Mouse (Mus musculus) inflammation-experienced regulatory T-cells (primary cell): ENCODE data around the gene Mobp. TPM values are rescaled to one million over a fixed set of nuclear protein-coding genes. Genes with fewer than 3 reads are reported as not detected.

Experiments
- polyA plus RNA-seq, 2 experiments: library from polyadenylated mRNA; unstranded; fragments of 100-300 nt; shearing (Covaris generic); gene quantifications; one replicate each; pipeline ENCODE4 v1.2.1; 2017

The Mobp gene
- 1 to 10 TPM in 1 of 2 experiments, not detected in 1; 2.0 TPM for polyA plus RNA-seq

GRCm38 (mm10) chr9:120149222-120149828 lies at the start of gene Mobp:
Gene Mobp (plus strand): TSS chr9:120149707.

GRCm38 (mm10) chr9:120110211-120111018 lies 39.1 kb upstream of the Mobp start, which contains the start of gene Slc25a38:
Gene Slc25a38 (plus strand): TSS chr9:120110374.

GRCm38 (mm10) chr9:120127538-120128251 lies 21.8 kb upstream of the Mobp start, which contains the start of gene Rpsa:
Gene Rpsa (plus strand): TSS chr9:120127689.

Other genes starting within 250 kb of the Mobp start
- 10 to 100 TPM; 10.5 to 12.7 TPM for gene Gorasp1, start 212.1 kb upstream of the Mobp start, polyA plus RNA-seq
- gene Ttc21a, start 212.1 kb upstream of the Mobp start, polyA plus RNA-seq: under 1 TPM in 1 of 2 experiments, not detected in 1; 0.13 TPM
- 10 to 100 TPM; 54.4 to 66.2 TPM for gene Csrnp1, start 165.0 kb upstream of the Mobp start, polyA plus RNA-seq
- gene Xirp1, start 126.1 kb upstream of the Mobp start, polyA plus RNA-seq: under 1 TPM in 1 of 2 experiments, not detected in 1; 0.04 TPM
- gene Cx3cr1, start 79.8 kb upstream of the Mobp start, polyA plus RNA-seq: under 1 TPM; 0.08 to 0.15 TPM
- 100 to 1,000 TPM in 1 of 2 experiments, 10 to 100 TPM in 1; 29.6 to 189 TPM for gene Ccr8, start 57.6 kb upstream of the Mobp start, polyA plus RNA-seq
- gene Slc25a38, start 39.3 kb upstream of the Mobp start, polyA plus RNA-seq: 10 to 100 TPM; 50.3 to 51.9 TPM
- gene Rpsa, start 22.0 kb upstream of the Mobp start, polyA plus RNA-seq: 1,000 to 10,000 TPM; 1,278 to 1,616 TPM
- gene Myrip, start 151.8 kb downstream of the Mobp start, polyA plus RNA-seq: 1 to 10 TPM in 1 of 2 experiments, under 1 TPM in 1; 0.35 to 2.4 TPM